Mouse (Mus musculus) embryonic facial prominence, embryonic 15.5 days (tissue): ENCODE measurements around the gene Kif6. TPM values are rescaled to one million over a fixed set of nuclear protein-coding genes. Genes with fewer than 3 reads are reported as not detected.

ENCODE experiments used
- ATAC-seq: fragments of 200-750 bp; cut with Nextera tagmentation; 2 replicates; pipeline ENCODE4 v1.8.0; 2017; ENCODE audit warnings: low read depth, moderate TSS enrichment; ENCODE audit not compliant: insufficient number of reproducible peaks, low FRiP score, low TSS enrichment
- H3K27ac ChIP-seq: fragments of 300-500 bp; sonication (generic); replicated peaks from 2 replicates; pipeline ENCODE4 v1.5.1; 2015; ENCODE audit warnings: mild to moderate bottlenecking, inconsistent platforms
- H3K27me3 ChIP-seq: fragments of 300-500 bp; sonication (generic); 2 replicates; pipeline ENCODE4 v1.6.1; 2015; ENCODE audit warnings: inconsistent platforms
- H3K36me3 ChIP-seq: fragments of 300-500 bp; sonication (generic); 2 replicates; pipeline ENCODE4 v1.6.1; 2015; ENCODE audit warnings: mild to moderate bottlenecking, inconsistent platforms
- H3K4me1 ChIP-seq: fragments of 300-500 bp; sonication (generic); 2 replicates; pipeline ENCODE4 v1.6.1; 2015; ENCODE audit warnings: inconsistent platforms
- H3K4me2 ChIP-seq: fragments of 300-500 bp; sonication (generic); replicated peaks from 2 replicates; pipeline ENCODE4 v1.6.1; 2015; ENCODE audit warnings: mild to moderate bottlenecking, inconsistent platforms
- H3K4me3 ChIP-seq: fragments of 300-500 bp; sonication (generic); replicated peaks from 2 replicates; pipeline ENCODE4 v1.5.1; 2015; ENCODE audit warnings: mild to moderate bottlenecking, inconsistent platforms
- H3K9ac ChIP-seq: fragments of 300-500 bp; sonication (generic); 2 replicates; pipeline ENCODE4 v1.6.1; 2015; ENCODE audit warnings: inconsistent platforms
- H3K9me3 ChIP-seq: fragments of 300-500 bp; sonication (generic); replicated peaks from 2 replicates; pipeline ENCODE4 v1.6.1; 2016; ENCODE audit warnings: inconsistent platforms
- WGBS: fragments of 180-500 bp; shearing (Covaris S2); methylation state at CpG from one replicate; pipeline ENCODE4 v1.1.7; 2015; 5-methylcytosine and 5-hydroxymethylcytosine counted together
- polyA plus RNA-seq: library from polyadenylated mRNA; unstranded; fragments of >200 nt; fragmentation: Nextera tagmentation; extraction: Ambion mirVana; gene quantifications from 2 replicates; pipeline ENCODE4 v1.2.1, GENCODE M21; 2015

The Kif6 gene
- polyA plus RNA-seq, 1 experiment from 2014 or later, result 3.9 TPM

GRCm38 (mm10) chr17:49855785-49856184 lies 240.8 kb downstream of the Kif6 start:
- no peak overlapping the region for H3K27ac ChIP-seq

GRCm38 (mm10) chr17:49860057-49860816 lies 245.3 kb downstream of the Kif6 start:
- no peak overlapping the region for H3K4me3 ChIP-seq
- H3K36me3 ChIP-seq, result no peaks in the 10 kb centered on the region
- no peak overlapping the region for H3K4me2 ChIP-seq
- H3K9me3 ChIP-seq, result no peaks in the 10 kb centered on the region
- no peak overlapping the region for H3K27ac ChIP-seq
- no peak overlapping the region for H3K9ac ChIP-seq
- ATAC-seq, result no peak
- no peaks in the 10 kb centered on the region for H3K27me3 ChIP-seq
- 82% methylated on average over 10 of the region's 10 CpGs for WGBS
- H3K4me1 ChIP-seq, result peaks cover 15% of the 10 kb centered on the region; the same call in 1 of the 2 replicates

More at GRCm38 (mm10) chr17:49855785-49856184, 240.8 kb downstream of the Kif6 start:
- ATAC-seq, result 0 out of 2 replicates have a peak, but pooled peaks have one; percentile 24
- H3K4me1 ChIP-seq, result peaks cover 5% of the 10 kb centered on the region; the same call in 1 of the 2 replicates
- H3K4me2 ChIP-seq, result no peak overlapping the region
- H3K4me3 ChIP-seq, result no peak overlapping the region
- no peaks in the 10 kb centered on the region for H3K9me3 ChIP-seq
- H3K36me3 ChIP-seq, result no peaks in the 10 kb centered on the region
- 26% methylated on average over 4 of the region's 4 CpGs for WGBS
- no peak overlapping the region for H3K9ac ChIP-seq
- no peaks in the 10 kb centered on the region for H3K27me3 ChIP-seq

GRCm38 (mm10) chr17:49863597-49863996 lies 248.7 kb downstream of the Kif6 start:
- Histone ChIP-seq H3K36me3 (no peaks in the 10 kb centered on the region), H3K4me2 (no peak overlapping the region), H3K27me3 (no peaks in the 10 kb centered on the region), H3K9ac (no peak overlapping the region), H3K9me3 (no peaks in the 10 kb centered on the region), H3K4me1 (peaks cover 17% of the 10 kb centered on the region; the same call in 1 of the 2 replicates), H3K4me3 (no peak overlapping the region), H3K27ac (0 out of 2 replicates have a peak overlapping the region, but pooled peaks have one; percentile 8)
- 46% methylated on average over 5 of the region's 5 CpGs for WGBS
- ATAC-seq, result 0 out of 2 replicates have a peak, but pooled peaks have one; percentile 32

GRCm38 (mm10) chr17:49865604-49866003 lies 250.7 kb downstream of the Kif6 start:
- H3K4me2 ChIP-seq, result no peak overlapping the region
- no peaks in the 10 kb centered on the region for H3K9me3 ChIP-seq
- no peak overlapping the region for H3K4me3 ChIP-seq
- no peak for ATAC-seq
- 85% methylated on average over 2 of the region's 2 CpGs for WGBS
- no peaks in the 10 kb centered on the region for H3K27me3 ChIP-seq
- H3K36me3 ChIP-seq, result no peaks in the 10 kb centered on the region
- no peak overlapping the region for H3K9ac ChIP-seq
- H3K27ac ChIP-seq, result no peak overlapping the region
- H3K4me1 ChIP-seq, result peaks cover 17% of the 10 kb centered on the region; the same call in 1 of the 2 replicates

- ATAC-seq, result no peak
- Histone ChIP-seq H3K9me3 (no peaks in the 10 kb centered on the region), H3K4me1 (peaks cover 17% of the 10 kb centered on the region; the same call in 1 of the 2 replicates), H3K36me3 (no peaks in the 10 kb centered on the region), H3K4me2 (no peak overlapping the region), H3K27me3 (no peaks in the 10 kb centered on the region), H3K27ac (no peak overlapping the region), H3K9ac (no peak overlapping the region), H3K4me3 (no peak overlapping the region)
- WGBS, result 61% methylated on average over 8 of the region's 8 CpGs
Observed at GRCm38 (mm10) chr17:49866653-49867215, 251.8 kb downstream of the Kif6 start.

- H3K36me3 ChIP-seq, result no peaks in the 10 kb centered on the region
- H3K4me1 ChIP-seq, result peaks cover 17% of the 10 kb centered on the region
- H3K4me2 ChIP-seq, result no peak overlapping the region
- no peak overlapping the region for H3K9ac ChIP-seq
- no peak overlapping the region for H3K4me3 ChIP-seq
- no peaks in the 10 kb centered on the region for H3K9me3 ChIP-seq
- H3K27ac ChIP-seq, result no peak overlapping the region
- H3K27me3 ChIP-seq, result no peaks in the 10 kb centered on the region
- WGBS, result 33% methylated on average over 13 of the region's 13 CpGs
- ATAC-seq, result no peak
Observed at GRCm38 (mm10) chr17:49867321-49868137, 252.6 kb downstream of the Kif6 start.

- no peaks in the 10 kb centered on the region for H3K27me3 ChIP-seq
- no peak overlapping the region for H3K9ac ChIP-seq
- peaks cover 8% of the 10 kb centered on the region; the same call in 1 of the 2 replicates for H3K4me1 ChIP-seq
- ATAC-seq, result no peak
- H3K36me3 ChIP-seq, result no peaks in the 10 kb centered on the region
- no peaks in the 10 kb centered on the region for H3K9me3 ChIP-seq
- WGBS, result 82% methylated on average over 9 of the region's 9 CpGs
- no peak overlapping the region for H3K27ac ChIP-seq
- no peak overlapping the region for H3K4me2 ChIP-seq
- H3K4me3 ChIP-seq, result no peak overlapping the region
Observed at GRCm38 (mm10) chr17:49869246-49869645, 254.3 kb downstream of the Kif6 start.

GRCm38 (mm10) chr17:49872305-49872704 lies 257.4 kb downstream of the Kif6 start:
- H3K9me3 ChIP-seq, result no peaks in the 10 kb centered on the region
- no peak overlapping the region for H3K4me3 ChIP-seq
- no peaks in the 10 kb centered on the region for H3K36me3 ChIP-seq
- peaks cover under 1% of the 10 kb centered on the region; the same call in 1 of the 2 replicates for H3K4me1 ChIP-seq
- no peak overlapping the region for H3K27ac ChIP-seq
- no peak for ATAC-seq
- no peaks in the 10 kb centered on the region for H3K27me3 ChIP-seq
- H3K4me2 ChIP-seq, result no peak overlapping the region
- WGBS, result 13% methylated on average over 2 of the region's 2 CpGs
- H3K9ac ChIP-seq, result no peak overlapping the region

GRCm38 (mm10) chr17:49874746-49875145 lies 259.8 kb downstream of the Kif6 start:
- Histone ChIP-seq H3K4me3 (no peak overlapping the region), H3K4me2 (no peak overlapping the region), H3K4me1 (no peaks in the 10 kb centered on the region; the same call in 1 of the 2 replicates), H3K27ac (no peak overlapping the region), H3K27me3 (no peaks in the 10 kb centered on the region), H3K9me3 (no peaks in the 10 kb centered on the region), H3K9ac (no peak overlapping the region), H3K36me3 (no peaks in the 10 kb centered on the region)
- WGBS, result 73% methylated on average over 5 of the region's 5 CpGs
- no peak for ATAC-seq

GRCm38 (mm10) chr17:49875401-49875800 lies 260.5 kb downstream of the Kif6 start:
- H3K27ac ChIP-seq, result no peak overlapping the region
- WGBS, result 49% methylated on average over 6 of the region's 6 CpGs
- H3K9ac ChIP-seq, result no peak overlapping the region
- H3K4me1 ChIP-seq, result no peaks in the 10 kb centered on the region; the same call in 1 of the 2 replicates
- H3K9me3 ChIP-seq, result no peaks in the 10 kb centered on the region
- no peak overlapping the region for H3K4me3 ChIP-seq
- ATAC-seq, result no peak
- no peaks in the 10 kb centered on the region for H3K36me3 ChIP-seq
- no peak overlapping the region for H3K4me2 ChIP-seq
- no peaks in the 10 kb centered on the region for H3K27me3 ChIP-seq
